Mouse (Mus musculus) megakaryocyte progenitor cell, adult 5-6 weeks (primary cell): ENCODE measurements around the gene Cpb1. TPM values are rescaled to one million over a fixed set of nuclear protein-coding genes. Genes with fewer than 3 reads are reported as not detected.

ENCODE experiments used
- total RNA-seq, 2 experiments: library from RNA; stranded (forward) in 1 of 2; stranded (reverse) in 1 of 2; fragments of 157-497, 149-512 nt in 1 of 2; fragments of 200-1000 nt in 1 of 2; gene quantifications; 2 replicates each; pipeline versions ENCODE4 v1.2.3 to v1.2.4; 2015 to 2017

The Cpb1 gene
- total RNA-seq, 2 experiments from 2014 or later = not detected

Other genes with a start within 250 kb of the Cpb1 start
- 35.1 and 44.6 TPM in 2 replicates for gene Hps3, start 240.4 kb downstream of the Cpb1 start, total RNA-seq (2015)
- 27.4 and 34.8 TPM in 2 replicates for gene Hps3, start 240.4 kb downstream of the Cpb1 start, total RNA-seq (2017)
- gene Hltf, start 217.9 kb downstream of the Cpb1 start, total RNA-seq (2015) = 41.6 and 43.0 TPM in 2 replicates
- 39.9 and 48.7 TPM in 2 replicates for gene Hltf, start 217.9 kb downstream of the Cpb1 start, total RNA-seq (2017)
- 156 and 166 TPM in 2 replicates for gene Gyg, start 120.4 kb downstream of the Cpb1 start, total RNA-seq (2015)
- gene Gyg, start 120.4 kb downstream of the Cpb1 start, total RNA-seq (2017) = 42.3 and 48.5 TPM in 2 replicates
- 123 and 129 TPM in 2 replicates for gene Cpa3, start 33.6 kb downstream of the Cpb1 start, total RNA-seq (2015)
- 45.9 and 47.2 TPM in 2 replicates for gene Cpa3, start 33.6 kb downstream of the Cpb1 start, total RNA-seq (2017)
- not detected in 2 replicates for gene Agtr1b, start 91.4 kb upstream of the Cpb1 start, total RNA-seq (2015)
- not detected in 2 replicates for gene Agtr1b, start 91.4 kb upstream of the Cpb1 start, total RNA-seq (2017)